Mouse (Mus musculus) cerebellum, postnatal 25 days (tissue): ENCODE results near the gene Adh1.

Experiments
- DNase-seq, 2 experiments: peaks; one replicate each; pipeline ENCODE4 v3.0.0; 2021; ENCODE audit warnings: mixed read lengths in 2 of 2

The Adh1 gene

GRCm38 (mm10) chr3:138260721-138261669 lies at the start of gene Adh1:
Gene Adh1, plus strand, starts transcription at chr3:138260991.
- DNase-seq, result no peak

DNA sequence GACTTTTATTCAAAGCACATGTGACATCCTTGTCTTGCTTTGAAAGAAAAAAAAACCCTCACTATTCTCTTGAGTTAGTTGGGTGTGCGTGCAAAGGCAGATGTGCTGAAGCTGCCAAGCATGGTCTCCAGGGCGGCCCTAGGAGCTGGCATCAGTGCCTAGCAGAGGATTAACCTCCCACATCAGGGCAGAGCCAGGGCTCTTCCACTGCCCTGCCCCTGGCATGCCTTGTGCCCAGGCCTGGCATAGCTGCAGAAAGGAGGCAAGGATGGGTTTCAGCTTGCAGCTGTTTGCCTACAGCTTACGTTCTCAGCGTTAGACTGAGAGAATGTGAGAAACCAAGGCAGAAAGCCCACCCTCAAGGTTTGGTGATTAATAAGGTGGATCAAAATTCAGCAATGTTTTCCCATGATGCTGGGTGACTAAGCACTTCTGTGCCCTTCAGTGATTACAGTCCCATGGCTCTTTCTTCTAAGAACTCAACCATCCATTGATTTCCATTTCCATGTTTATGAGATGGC lies 48.3 kb upstream of the Adh1 start:
- no peak for DNase-seq

DNA sequence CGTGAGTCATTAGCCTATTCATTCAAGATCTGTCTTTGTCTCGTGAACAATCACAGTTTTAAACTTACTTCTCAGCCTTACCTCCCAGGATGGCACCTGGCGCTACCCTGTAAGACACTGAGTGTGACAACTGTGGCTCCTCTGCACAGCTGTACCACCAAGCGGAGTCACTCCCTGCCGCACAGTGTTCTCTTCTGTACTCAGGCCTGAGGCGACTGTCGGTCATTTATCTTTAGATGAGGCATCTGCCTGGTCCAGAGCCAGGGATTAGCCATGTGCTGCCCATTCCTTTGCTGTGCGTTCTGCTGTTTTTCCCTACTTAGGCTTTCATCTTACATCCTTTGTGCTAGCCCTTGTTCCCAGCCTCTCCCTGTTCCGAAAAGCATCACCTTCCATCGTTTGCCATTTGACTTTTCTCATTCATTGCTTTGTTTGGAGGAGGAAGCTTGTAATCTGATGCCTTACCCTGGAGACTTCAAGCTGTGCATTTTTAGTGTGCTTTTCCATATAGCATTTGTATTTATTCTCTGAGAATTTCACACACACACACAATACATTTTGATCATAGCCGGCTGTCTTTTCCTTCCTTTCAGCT lies 45.3 kb upstream of the Adh1 start:
- DNase-seq, result no peak

DNA sequence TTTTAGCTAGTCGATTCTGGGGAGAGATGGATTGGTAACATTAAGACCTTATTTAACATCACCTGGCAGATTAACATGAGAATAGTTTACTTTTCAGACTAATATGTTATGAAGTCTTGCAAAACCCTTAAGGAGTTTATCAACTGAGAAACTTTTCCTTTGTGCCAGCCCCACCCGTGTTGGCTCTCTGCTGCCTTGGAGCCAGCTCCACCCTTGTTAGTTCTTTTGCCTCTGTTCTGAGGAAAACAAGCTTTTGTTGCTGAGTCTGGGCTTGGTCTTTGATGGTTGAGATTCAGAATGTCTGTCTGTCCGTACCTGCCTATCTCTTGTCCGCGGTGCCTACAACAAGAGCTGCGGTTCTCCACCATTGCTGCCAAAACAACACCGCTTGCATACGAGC lies 44.7 kb upstream of the Adh1 start:
- DNase-seq, result no peak

DNA sequence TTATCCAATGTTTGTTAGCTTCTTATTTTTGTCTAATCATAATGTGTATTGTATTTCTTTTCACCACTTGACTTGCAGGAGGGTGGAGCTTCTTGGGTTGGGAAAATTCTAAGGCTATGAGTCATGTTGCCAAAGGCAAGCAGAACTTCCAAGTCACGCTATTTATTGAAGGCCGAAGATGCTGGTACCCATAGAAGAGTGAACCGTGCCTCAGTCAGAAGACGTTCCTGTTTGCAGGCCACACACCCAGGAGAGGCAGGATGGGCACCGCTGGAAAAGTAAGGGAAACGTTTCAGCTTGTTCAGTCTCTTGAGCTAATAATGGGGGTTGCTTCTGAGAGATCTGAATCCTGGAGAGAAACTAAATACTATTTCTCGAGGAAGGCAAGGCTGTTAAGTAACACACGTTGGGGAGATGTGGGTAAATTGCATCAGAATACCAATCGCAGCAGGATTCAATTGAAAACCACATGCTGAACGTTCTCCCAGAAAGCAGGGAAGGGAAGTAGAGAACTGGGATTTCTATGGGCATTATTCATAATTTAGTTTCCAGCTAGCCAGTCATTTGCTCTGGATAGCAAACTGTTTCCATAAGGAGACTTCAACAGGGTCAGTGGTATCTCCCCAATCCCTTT lies 43.0 kb upstream of the Adh1 start, which contains the start of gene Adh7:
Gene Adh7, plus strand, starts transcription at position 130 of the 634 bp plus-strand sequence.
- no peak for DNase-seq

DNA sequence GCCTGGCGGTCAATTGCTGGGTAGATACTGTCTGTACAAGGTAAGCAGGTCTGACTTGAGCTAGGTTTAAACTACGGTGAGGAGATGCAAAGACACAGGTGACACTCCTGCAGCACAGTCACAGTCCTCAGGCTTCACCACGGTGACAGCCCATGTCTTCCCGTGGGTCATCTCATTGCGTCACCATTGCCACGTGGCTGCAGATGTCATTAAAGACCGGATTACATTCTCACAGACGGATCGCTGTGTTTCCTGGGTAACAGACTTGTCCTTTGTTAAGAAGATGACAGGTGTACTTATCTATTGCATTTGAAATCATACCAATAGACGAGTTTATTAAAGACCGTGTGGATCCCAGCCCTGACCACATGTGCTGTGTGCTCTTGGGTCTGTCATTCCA lies 39.7 kb upstream of the Adh1 start:
- no peak for DNase-seq

DNA sequence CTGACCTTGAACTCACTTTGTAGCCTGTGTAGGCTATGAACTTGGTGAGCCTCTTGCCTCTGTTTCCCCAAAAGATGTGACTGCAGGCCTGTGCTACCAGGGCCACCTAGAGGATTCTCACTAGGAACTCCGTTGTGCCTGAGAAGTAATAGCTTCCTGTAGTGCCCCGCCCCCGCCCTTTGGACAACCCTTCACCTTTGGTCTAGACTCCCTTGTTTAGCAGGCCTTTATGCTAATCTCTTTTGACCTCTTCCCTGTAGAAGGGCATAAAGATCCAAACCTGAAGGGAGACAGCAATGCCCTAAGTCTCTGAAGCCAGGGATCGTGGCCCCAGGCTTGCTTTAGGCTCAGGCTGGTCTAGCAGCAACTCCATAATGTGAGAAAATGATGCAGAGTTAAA lies 38.3 kb upstream of the Adh1 start:
- DNase-seq, result no peak

- DNase-seq, result peak; percentile 41 to 78
These were observed 37.8 kb upstream of the Adh1 start for GRCm38 (mm10) chr3:138222952-138223351.

- DNase-seq, result no peak
These were observed 36.3 kb upstream of the Adh1 start for GRCm38 (mm10) chr3:138224363-138224954.

DNA sequence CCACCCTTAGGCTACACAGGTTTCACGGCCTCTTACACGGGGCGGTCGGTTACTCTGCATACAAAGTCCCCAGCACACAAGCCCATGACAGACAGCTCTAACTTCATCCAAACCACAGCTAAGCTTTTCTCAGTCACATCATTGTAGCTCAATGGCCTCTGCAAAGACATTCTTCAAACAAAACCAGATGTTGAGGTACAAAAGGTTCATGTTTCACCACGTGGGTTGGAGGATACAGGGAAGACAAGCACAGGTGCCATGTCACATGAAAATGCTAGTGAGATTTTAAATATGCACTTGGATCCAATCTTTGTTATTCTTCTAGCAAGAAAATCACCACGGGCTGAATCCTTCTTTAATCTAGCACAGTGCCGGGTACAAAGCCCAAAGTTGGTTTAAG lies 35.5 kb upstream of the Adh1 start:
- DNase-seq, result no peak

GRCm38 (mm10) chr3:138225853-138226252 lies 34.9 kb upstream of the Adh1 start:
- peak in 1 of 2 experiments; percentile 29 for DNase-seq

- no peak for DNase-seq
These were observed 34.3 kb upstream of the Adh1 start for GRCm38 (mm10) chr3:138226476-138226875.

DNA sequence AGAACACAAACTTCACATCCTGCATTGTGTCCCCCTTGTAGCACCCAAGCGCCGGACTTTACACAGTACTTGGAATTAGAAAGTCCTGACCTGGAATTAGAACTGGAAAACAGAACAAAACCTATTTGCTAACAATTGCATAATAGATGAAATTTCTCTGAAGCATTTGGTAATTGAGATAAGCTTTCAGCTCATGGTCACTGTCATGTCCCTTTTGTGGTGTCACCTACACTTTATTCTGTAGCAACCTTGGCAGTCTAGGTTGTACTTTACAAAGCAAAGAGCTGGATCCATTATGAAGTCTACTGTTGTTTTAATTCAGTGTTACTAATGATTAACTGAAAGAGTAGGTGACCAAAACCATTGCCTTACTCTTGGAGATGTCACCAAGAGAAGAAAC lies 33.7 kb upstream of the Adh1 start:
- DNase-seq, result no peak

DNA sequence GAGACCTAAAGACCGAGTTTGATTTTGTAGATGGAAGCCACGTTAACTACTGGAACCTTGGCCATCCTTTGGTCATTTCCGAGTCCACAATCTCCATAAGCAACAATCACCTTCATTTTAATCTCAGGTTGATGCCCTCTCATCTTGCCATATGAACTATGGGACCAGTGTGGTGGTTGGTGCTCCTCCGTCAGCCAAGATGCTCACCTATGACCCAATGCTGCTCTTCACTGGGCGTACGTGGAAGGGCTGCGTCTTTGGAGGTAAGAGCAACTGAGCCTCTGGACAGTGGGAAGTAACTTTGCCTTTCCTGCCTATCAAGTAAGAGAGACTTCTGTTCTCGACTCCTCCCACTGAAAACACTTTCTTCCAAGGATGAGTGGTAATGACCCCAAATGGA lies 33.0 kb upstream of the Adh1 start:
- no peak for DNase-seq

DNA sequence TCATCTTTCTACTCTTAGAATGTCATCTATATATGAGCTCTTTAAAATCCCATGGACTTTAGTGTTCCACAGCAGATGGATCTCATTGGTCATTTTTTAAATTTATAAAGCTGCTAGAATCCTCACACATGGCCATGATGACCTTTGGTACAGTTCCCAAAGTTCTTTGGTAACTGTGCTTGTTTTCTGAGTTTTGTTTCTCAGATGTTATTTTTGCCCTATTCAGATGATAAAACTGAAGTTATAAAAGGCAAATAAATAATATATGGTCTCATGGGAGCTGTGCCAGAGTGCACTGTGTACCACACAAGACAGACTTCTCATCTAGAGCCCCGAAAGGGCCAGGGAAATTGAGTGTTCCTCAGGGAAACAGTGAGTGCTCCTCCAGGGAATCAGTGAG lies 31.3 kb upstream of the Adh1 start:
- DNase-seq, result no peak

- no peak for DNase-seq
These were observed 30.5 kb upstream of the Adh1 start for GRCm38 (mm10) chr3:138230266-138230665.

DNA sequence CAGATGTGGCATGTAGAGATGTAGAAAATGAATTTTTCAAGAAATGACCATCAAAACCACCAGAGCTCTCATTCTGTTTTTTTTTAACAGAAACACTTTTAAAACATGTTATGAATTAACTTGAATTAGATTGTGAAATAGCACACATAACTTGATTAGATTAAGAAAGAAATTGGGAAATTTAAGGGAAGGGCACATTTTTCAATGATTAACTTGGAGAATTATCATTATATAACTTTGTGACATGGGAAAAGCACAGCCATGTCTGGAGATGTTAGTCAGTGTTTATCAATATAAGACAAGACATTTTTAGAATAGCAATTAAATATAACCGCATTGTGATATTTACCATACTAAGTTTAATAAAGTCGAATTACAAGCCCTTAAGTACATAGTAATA lies 29.3 kb upstream of the Adh1 start:
- no peak for DNase-seq

DNA sequence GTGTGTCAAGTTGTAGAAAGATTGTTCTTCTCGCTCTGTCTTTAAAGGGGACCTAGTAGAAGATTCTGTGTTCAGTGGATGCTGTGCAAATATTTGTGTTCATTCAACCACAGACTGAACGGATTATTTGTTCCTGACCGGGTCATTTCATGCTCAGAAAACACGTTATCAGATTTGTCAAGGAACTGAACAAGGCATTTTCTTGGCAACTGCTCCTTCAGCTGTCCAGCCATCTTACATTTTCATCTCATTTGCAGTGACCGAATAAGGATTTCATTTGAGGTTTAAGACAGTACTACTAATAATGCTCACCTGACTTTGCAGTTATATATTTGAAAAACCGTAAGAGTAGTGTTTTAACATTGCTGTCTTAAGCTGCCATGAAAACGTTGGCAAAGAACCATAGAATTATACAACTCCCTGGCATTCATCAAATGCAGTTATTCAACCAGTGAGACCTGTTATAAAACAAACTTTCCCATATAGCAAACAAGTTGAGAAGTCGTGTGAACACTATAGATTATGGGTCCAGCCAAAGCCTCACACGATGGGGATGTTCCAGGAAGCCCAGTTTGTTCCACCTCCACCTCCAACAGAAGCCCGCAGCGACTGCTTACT lies 24.1 kb upstream of the Adh1 start:
- no peak for DNase-seq

DNA sequence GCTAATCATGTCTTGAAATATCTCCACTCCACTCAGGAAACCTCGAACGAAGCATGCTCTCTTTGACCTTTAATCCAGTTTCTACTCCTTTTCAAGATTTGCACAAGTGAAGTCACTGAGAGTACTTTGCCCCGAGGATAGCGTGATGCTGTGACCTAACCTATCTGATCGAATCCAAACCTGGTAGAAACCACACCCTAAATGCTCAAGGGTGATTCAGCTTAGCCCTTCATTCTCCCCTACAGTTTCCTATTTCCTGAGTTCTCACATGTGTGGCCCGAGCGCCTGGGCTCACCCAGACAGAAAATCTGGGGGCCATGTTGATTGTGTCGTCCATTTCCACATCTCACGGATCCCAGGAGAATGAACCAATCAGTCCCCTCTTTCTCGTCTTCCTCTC lies 22.7 kb upstream of the Adh1 start:
- DNase-seq, result no peak

- no peak for DNase-seq
These were observed 21.3 kb upstream of the Adh1 start for GRCm38 (mm10) chr3:138239461-138239860.

GRCm38 (mm10) chr3:138240411-138240810 lies 20.4 kb upstream of the Adh1 start:
- no peak for DNase-seq

DNA sequence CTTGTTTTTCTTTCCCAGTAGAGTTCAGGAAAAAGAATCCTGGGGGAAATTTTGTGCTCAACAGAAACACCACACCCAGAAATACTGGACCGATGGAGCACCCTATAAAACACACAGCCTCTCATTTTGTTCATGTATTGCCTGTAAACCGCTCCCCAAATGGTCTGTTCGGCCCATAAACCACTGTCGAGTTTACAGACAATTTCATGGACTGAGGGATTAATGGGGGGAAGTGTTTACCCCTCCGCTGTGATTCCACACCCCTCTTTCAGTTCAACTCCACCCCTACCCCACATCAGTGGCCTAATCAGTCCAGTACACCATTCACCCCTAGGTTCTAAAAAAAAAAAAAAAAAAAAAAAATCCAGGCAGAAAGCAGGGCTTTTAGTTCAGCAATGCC lies 19.8 kb upstream of the Adh1 start:
- no peak for DNase-seq

DNA sequence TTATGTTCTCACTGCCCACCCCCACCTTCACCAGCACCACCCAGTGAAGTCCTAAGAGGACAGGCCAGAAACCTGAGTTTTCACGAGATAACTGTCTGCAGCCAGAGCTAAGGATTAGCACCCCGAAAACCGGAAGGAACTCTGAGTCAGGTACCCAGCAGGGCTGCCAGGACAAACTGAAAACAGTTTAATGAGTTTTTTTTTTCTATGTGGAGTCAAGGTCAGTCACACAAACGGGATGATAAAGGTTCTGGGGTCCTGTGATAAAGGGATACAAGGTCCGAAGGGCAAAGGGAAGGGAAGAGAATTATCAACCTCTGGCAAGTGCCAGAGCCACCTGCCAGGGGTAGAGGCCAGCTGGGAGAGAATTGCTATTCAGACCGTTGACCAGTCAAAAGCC lies 19.4 kb upstream of the Adh1 start:
- no peak for DNase-seq
